Mouse (Mus musculus): ENCODE data around the gene Adamts20. TPM values are rescaled to one million over a fixed set of nuclear protein-coding genes. Genes with fewer than 3 reads are reported as not detected.

Adamts20 gene
- polyA plus RNA-seq, 1 experiment from 2014 or later, result 8.4 TPM

- ATAC-seq (ENCODE audit: low read depth), result peak; percentile 12; the same call in 1 of the 2 replicates
- Histone ChIP-seq H3K4me2 (ENCODE audit: low read depth, low read length) (no peak overlapping the region), H3K9ac (ENCODE audit: low read depth, low read length) (no peak overlapping the region), H3K4me3 (ENCODE audit: low read depth, low read length) (no peak overlapping the region), H3K9me3 (ENCODE audit: control insufficient read depth, low read length) (no peaks in the 10 kb centered on the region), H3K36me3 (ENCODE audit: control insufficient read depth, insufficient read depth, low read length) (no peaks in the 10 kb centered on the region), H3K4me1 (ENCODE audit: control insufficient read depth, insufficient read depth, low read length) (no peaks in the 10 kb centered on the region), H3K27me3 (replicated peaks; ENCODE audit: control insufficient read depth, insufficient read depth, low read length) (no peaks in the 10 kb centered on the region), H3K27ac (replicated peaks; ENCODE audit: low read depth, low read length) (no peak overlapping the region)
- 51% methylated on average over 10 of the region's 10 CpGs for WGBS
- DNase-seq (ENCODE audit: low spot score), result no peak
These were observed 202.0 kb downstream of the Adamts20 start for GRCm38 (mm10) chr15:94263241-94263640.

GRCm38 (mm10) chr15:94259497-94259896 lies 205.7 kb downstream of the Adamts20 start:
- Histone ChIP-seq H3K4me2 (ENCODE audit: low read depth, low read length) (no peak overlapping the region), H3K9me3 (ENCODE audit: control insufficient read depth, low read length) (no peaks in the 10 kb centered on the region), H3K36me3 (ENCODE audit: control insufficient read depth, insufficient read depth, low read length) (no peaks in the 10 kb centered on the region), H3K4me3 (ENCODE audit: low read depth, low read length) (no peak overlapping the region), H3K9ac (ENCODE audit: low read depth, low read length) (no peak overlapping the region), H3K4me1 (ENCODE audit: control insufficient read depth, insufficient read depth, low read length) (no peaks in the 10 kb centered on the region), H3K27ac (replicated peaks; ENCODE audit: low read depth, low read length) (no peak overlapping the region), H3K27me3 (replicated peaks; ENCODE audit: control insufficient read depth, insufficient read depth, low read length) (no peaks in the 10 kb centered on the region)
- no peak for DNase-seq (ENCODE audit: low spot score)
- WGBS, result 96% methylated on average over 4 of the region's 4 CpGs
- ATAC-seq (ENCODE audit: low read depth), result no peak

- Histone ChIP-seq H3K4me1 (ENCODE audit: control insufficient read depth, insufficient read depth, low read length) (no peaks in the 10 kb centered on the region), H3K36me3 (ENCODE audit: control insufficient read depth, insufficient read depth, low read length) (no peaks in the 10 kb centered on the region), H3K27me3 (replicated peaks; ENCODE audit: control insufficient read depth, insufficient read depth, low read length) (no peaks in the 10 kb centered on the region), H3K9ac (ENCODE audit: low read depth, low read length) (no peak overlapping the region), H3K9me3 (ENCODE audit: control insufficient read depth, low read length) (no peaks in the 10 kb centered on the region), H3K27ac (replicated peaks; ENCODE audit: low read depth, low read length) (no peak overlapping the region), H3K4me2 (ENCODE audit: low read depth, low read length) (no peak overlapping the region), H3K4me3 (ENCODE audit: low read depth, low read length) (no peak overlapping the region)
- 87% methylated on average over 5 of the region's 5 CpGs for WGBS
- DNase-seq (ENCODE audit: low spot score), result no peak
- no peak for ATAC-seq (ENCODE audit: low read depth)
These were observed 209.7 kb downstream of the Adamts20 start for GRCm38 (mm10) chr15:94255538-94255937.

GRCm38 (mm10) chr15:94254861-94255516 lies 210.2 kb downstream of the Adamts20 start:
- no peak overlapping the region for H3K27ac ChIP-seq (replicated peaks; ENCODE audit: low read depth, low read length)
- DNase-seq (ENCODE audit: low spot score), result no peak
- ATAC-seq (ENCODE audit: low read depth), result no peak

GRCm38 (mm10) chr15:94254091-94254860 lies 210.9 kb downstream of the Adamts20 start:
- 77% methylated on average over 14 of the region's 14 CpGs for WGBS
- Histone ChIP-seq H3K27me3 (replicated peaks; ENCODE audit: control insufficient read depth, insufficient read depth, low read length) (no peaks in the 10 kb centered on the region), H3K9ac (ENCODE audit: low read depth, low read length) (no peak overlapping the region), H3K4me2 (ENCODE audit: low read depth, low read length) (no peak overlapping the region), H3K9me3 (ENCODE audit: control insufficient read depth, low read length) (no peaks in the 10 kb centered on the region), H3K4me1 (ENCODE audit: control insufficient read depth, insufficient read depth, low read length) (no peaks in the 10 kb centered on the region), H3K27ac (replicated peaks; ENCODE audit: low read depth, low read length) (no peak overlapping the region), H3K36me3 (ENCODE audit: control insufficient read depth, insufficient read depth, low read length) (no peaks in the 10 kb centered on the region), H3K4me3 (ENCODE audit: low read depth, low read length) (no peak overlapping the region)
- no peak for ATAC-seq (ENCODE audit: low read depth)
- no peak for DNase-seq (ENCODE audit: low spot score)

More at GRCm38 (mm10) chr15:94254861-94255516, 210.2 kb downstream of the Adamts20 start:
- WGBS, result 69% methylated on average over 3 of the region's 3 CpGs
- H3K36me3 ChIP-seq (ENCODE audit: control insufficient read depth, insufficient read depth, low read length), result no peaks in the 10 kb centered on the region
- H3K4me1 ChIP-seq (ENCODE audit: control insufficient read depth, insufficient read depth, low read length), result no peaks in the 10 kb centered on the region
- H3K9ac ChIP-seq (ENCODE audit: low read depth, low read length), result no peak overlapping the region
- H3K27me3 ChIP-seq (replicated peaks; ENCODE audit: control insufficient read depth, insufficient read depth, low read length), result no peaks in the 10 kb centered on the region
- no peak overlapping the region for H3K4me2 ChIP-seq (ENCODE audit: low read depth, low read length)
- no peaks in the 10 kb centered on the region for H3K9me3 ChIP-seq (ENCODE audit: control insufficient read depth, low read length)
- H3K4me3 ChIP-seq (ENCODE audit: low read depth, low read length), result no peak overlapping the region

- WGBS, result 55% methylated on average over 13 of the region's 13 CpGs
- Histone ChIP-seq H3K9ac (ENCODE audit: low read depth, low read length) (no peak overlapping the region), H3K4me3 (ENCODE audit: low read depth, low read length) (no peak overlapping the region), H3K4me1 (ENCODE audit: control insufficient read depth, insufficient read depth, low read length) (0 out of 2 replicates have a peak, but pooled peaks cover 3% of the 10 kb centered on the region), H3K27ac (replicated peaks; ENCODE audit: low read depth, low read length) (no peak overlapping the region), H3K9me3 (ENCODE audit: control insufficient read depth, low read length) (no peaks in the 10 kb centered on the region), H3K36me3 (ENCODE audit: control insufficient read depth, insufficient read depth, low read length) (no peaks in the 10 kb centered on the region), H3K27me3 (replicated peaks; ENCODE audit: control insufficient read depth, insufficient read depth, low read length) (no peaks in the 10 kb centered on the region), H3K4me2 (ENCODE audit: low read depth, low read length) (no peak overlapping the region)
- no peak for ATAC-seq (ENCODE audit: low read depth)
- no peak for DNase-seq (ENCODE audit: low spot score)
These were observed 212.1 kb downstream of the Adamts20 start for GRCm38 (mm10) chr15:94252962-94253712.

GRCm38 (mm10) chr15:94249766-94250165 lies 215.5 kb downstream of the Adamts20 start:
- Histone ChIP-seq H3K4me3 (ENCODE audit: low read depth, low read length) (no peak overlapping the region), H3K27me3 (replicated peaks; ENCODE audit: control insufficient read depth, insufficient read depth, low read length) (no peaks in the 10 kb centered on the region), H3K4me2 (ENCODE audit: low read depth, low read length) (no peak overlapping the region), H3K27ac (replicated peaks; ENCODE audit: low read depth, low read length) (no peak overlapping the region), H3K36me3 (ENCODE audit: control insufficient read depth, insufficient read depth, low read length) (no peaks in the 10 kb centered on the region), H3K4me1 (ENCODE audit: control insufficient read depth, insufficient read depth, low read length) (0 out of 2 replicates have a peak, but pooled peaks cover 8% of the 10 kb centered on the region), H3K9ac (ENCODE audit: low read depth, low read length) (no peak overlapping the region), H3K9me3 (ENCODE audit: control insufficient read depth, low read length) (no peaks in the 10 kb centered on the region)
- no peak for ATAC-seq (ENCODE audit: low read depth)
- no peak for DNase-seq (ENCODE audit: low spot score)
- WGBS, result 61% methylated on average over 8 of the region's 8 CpGs

- no peak overlapping the region for H3K4me2 ChIP-seq (ENCODE audit: low read depth, low read length)
- ATAC-seq (ENCODE audit: low read depth) (no peak), DNase-seq (ENCODE audit: low spot score) (no peak)
- no peaks in the 10 kb centered on the region for H3K9me3 ChIP-seq (ENCODE audit: control insufficient read depth, low read length)
- 0 out of 2 replicates have a peak, but pooled peaks cover 8% of the 10 kb centered on the region for H3K4me1 ChIP-seq (ENCODE audit: control insufficient read depth, insufficient read depth, low read length)
- no peaks in the 10 kb centered on the region for H3K27me3 ChIP-seq (replicated peaks; ENCODE audit: control insufficient read depth, insufficient read depth, low read length)
- no peaks in the 10 kb centered on the region for H3K36me3 ChIP-seq (ENCODE audit: control insufficient read depth, insufficient read depth, low read length)
- no peak overlapping the region for H3K27ac ChIP-seq (replicated peaks; ENCODE audit: low read depth, low read length)
- WGBS, result 43% methylated on average over 6 of the region's 6 CpGs
- no peak overlapping the region for H3K4me3 ChIP-seq (ENCODE audit: low read depth, low read length)
- no peak overlapping the region for H3K9ac ChIP-seq (ENCODE audit: low read depth, low read length)
These were observed 216.8 kb downstream of the Adamts20 start for GRCm38 (mm10) chr15:94248386-94248785.
